Mouse (Mus musculus) gastrocnemius, postnatal 4 days (tissue): ENCODE data around the gene Mrgprx1. TPM values are rescaled to one million over a fixed set of nuclear protein-coding genes. Genes with fewer than 3 reads are reported as not detected.

Experiments used
- DNase-seq, 2 experiments: peaks; one replicate each; pipeline ENCODE4 v3.0.0; 2021 to 2022; ENCODE audit warnings: low spot score in 2 of 2, mixed read lengths in 2 of 2
- long read RNA-seq, 2 experiments: library from polyadenylated mRNA; stranded (forward); transcript quantifications; one replicate each; pipeline ENCODE4 v2.0.0; 2021
- total RNA-seq, 2 experiments: library from RNA; stranded (reverse); gene quantifications; 2 replicates each; pipeline ENCODE4 v1.2.3; 2021

Mrgprx1 gene
- total RNA-seq, result not detected
- long read RNA-seq, experiment 1, result 0 reads
- long read RNA-seq, experiment 2, result 0 reads

- no peak for DNase-seq
Measured at GRCm38 (mm10) chr7:48027497-48027896, at the start of gene Mrgprx1. Mrgprx1 (minus strand) TSS chr7:48027597.

- no peak for DNase-seq
Measured at GRCm38 (mm10) chr7:48075521-48075920, 48.1 kb upstream of the Mrgprx1 start.

DNA sequence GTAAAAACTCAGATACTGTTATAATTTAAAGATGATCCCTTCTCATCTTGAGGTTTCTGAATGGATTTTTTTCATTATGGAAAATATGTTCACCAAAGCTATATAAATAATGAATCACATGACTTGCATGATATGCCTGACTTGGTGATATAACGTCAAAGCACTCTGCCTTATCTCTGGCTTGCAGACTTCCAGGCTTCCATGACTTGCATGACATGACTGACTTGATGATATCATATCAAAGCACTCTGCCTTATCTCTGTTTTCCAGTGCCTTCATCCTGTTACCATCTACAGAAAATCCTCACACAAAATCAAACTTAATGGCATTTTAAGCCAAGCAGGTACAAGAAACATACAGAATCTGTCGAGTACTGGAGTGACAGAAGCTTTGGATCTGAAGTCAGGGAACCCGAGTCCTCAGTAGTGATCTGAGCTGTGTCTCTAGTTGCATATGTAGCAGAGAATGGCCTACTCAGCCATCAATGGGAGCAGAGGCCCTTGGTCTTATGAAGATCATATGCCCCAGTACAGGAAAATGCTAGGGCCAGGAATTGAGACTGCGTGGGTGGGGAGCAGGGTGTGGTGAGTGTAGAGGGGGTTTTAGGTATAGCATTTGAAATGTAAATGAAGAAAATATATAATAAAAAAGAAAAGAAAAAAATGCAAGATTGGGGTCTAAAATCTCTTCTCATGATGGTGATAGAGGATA is 19.2 kb upstream of the Mrgprx1 start:
- DNase-seq, result no peak

DNA sequence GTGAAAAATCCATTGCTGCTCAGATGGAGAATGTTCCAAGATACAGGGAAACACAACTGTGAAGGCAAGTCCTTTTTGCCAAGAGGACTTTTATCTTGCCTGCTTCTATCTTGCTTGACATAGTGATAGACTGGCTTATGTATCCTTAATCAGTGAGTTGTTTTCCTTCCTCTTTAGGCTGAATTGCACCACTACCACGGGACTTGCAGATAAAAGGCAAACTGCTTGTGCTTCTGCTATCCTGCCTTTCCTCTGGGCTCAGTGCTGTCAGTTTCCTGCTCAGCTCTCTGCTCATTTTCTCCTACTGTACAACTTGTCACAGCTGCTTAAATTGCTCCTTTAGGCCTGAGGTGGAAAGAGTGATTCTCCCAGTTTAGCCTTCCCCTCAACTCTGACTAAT is 16.6 kb upstream of the Mrgprx1 start:
- no peak for DNase-seq

- DNase-seq, result no peak
Measured at GRCm38 (mm10) chr7:48017874-48018273, 9.5 kb downstream of the Mrgprx1 start.

DNA sequence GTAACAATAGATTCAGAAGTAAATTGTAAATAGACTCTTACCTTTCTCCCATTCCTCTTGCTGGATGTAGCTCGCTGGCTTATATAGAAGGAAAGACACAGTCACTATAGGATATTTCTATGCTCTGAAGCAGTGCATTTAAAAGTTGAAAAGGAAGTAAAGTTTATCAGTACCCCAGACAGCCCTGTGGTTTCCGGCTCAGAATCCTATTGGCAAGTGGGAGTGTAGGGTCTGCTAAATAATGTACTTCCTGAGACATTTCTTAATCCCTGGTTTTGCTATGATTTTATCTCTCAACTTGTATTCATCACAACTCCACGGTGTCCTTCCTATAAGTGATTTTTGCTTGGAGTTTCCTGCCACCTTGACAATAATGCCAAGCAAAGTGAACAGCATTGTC is 31.7 kb downstream of the Mrgprx1 start:
- no peak for DNase-seq

DNA sequence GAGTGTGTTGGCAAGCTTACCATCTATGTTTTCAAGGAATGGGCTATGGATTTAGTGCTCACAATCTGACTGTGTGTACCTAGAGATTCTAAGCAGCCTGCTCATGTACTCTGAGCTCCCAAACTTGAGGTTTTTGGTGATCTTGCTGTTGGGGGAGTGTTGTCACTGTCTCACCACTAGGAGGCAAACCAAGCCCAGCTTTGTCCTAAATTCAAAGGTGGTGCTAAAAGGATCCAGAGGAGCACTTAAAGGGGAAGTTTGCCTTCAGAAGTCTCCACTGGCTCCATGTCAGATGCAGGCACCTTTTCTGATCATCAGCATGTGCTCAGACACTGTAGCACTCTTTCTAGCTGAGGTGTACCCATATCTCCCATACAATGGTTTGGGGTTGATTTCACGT is 40.6 kb downstream of the Mrgprx1 start:
- DNase-seq, result no peak

GRCm38 (mm10) chr7:47981995-47982394 is 45.4 kb downstream of the Mrgprx1 start, which contains the start of gene Mrgpra4:
Mrgpra4 (minus strand) TSS chr7:47982095.
- DNase-seq, result no peak

Other genes with a start within 250 kb of the Mrgprx1 start
- under 1 TPM; 0.21 to 0.37 TPM for gene Mrgpra4, start 45.5 kb downstream of the Mrgprx1 start, total RNA-seq
- gene Mrgprb5, start 141.4 kb upstream of the Mrgprx1 start, total RNA-seq, result not detected
- gene Mrgprb4, start 171.7 kb upstream of the Mrgprx1 start, total RNA-seq, result not detected